In the genomic region with DNA sequence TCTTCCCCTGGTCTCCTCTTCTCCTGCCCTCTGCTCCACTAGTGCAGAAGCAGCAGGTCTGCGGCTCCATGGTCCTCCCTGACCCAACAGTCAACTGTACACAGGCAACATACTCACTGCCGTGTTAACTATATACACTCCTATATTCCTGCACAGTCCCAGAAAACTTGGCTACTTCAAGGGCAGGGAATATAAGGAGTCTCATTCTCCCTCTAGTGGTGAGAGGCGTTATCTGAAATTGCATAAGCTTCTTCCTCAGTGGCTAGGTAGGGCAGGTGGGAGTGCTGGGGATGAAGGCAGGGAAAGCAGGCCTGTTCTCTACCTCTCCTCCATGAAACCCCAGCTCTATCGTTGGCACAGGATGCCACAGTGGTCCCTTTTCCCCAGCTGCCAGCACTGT, we compare ENCODE assay signal across 9 mouse cellular contexts. TPM values are rescaled to one million over a fixed set of nuclear protein-coding genes. Genes with fewer than 3 reads are reported as not detected.
A peak's percentile ranks its signal among the peaks of the same experiment; 100 is the strongest.
DNase-seq lines count a peak whose midpoint lies in the region; ATAC-seq lines count a peak whose summit lies in the region.
"Had no signal": no experiment of that assay in that cellular context is flagged by ENCODE, and none has a peak within 500 bp of the region (broad histone marks: within the 10 kb centered on the region; RNA-seq: fewer than 3 reads in every experiment).

No protein-coding gene starts in this region.

- H3K27me3 ChIP-seq in intestine, embryonic 16.5 days (replicated peaks; ENCODE audit: control insufficient read depth, insufficient read depth, low read length) = peaks cover 12% of the 10 kb centered on the region; the same call in 1 of the 2 replicates
- peaks cover 30% of the 10 kb centered on the region for H3K27me3 ChIP-seq in midbrain, embryonic 13.5 days
- H3K27me3 ChIP-seq: CH12.LX had no signal

- H3K9me3 ChIP-seq in intestine, embryonic 16.5 days (ENCODE audit: control insufficient read depth, low read length) = no peaks in the 10 kb centered on the region
- no peaks in the 10 kb centered on the region for H3K9me3 ChIP-seq in midbrain, embryonic 13.5 days

- no peak overlapping the region for H3K4me2 ChIP-seq in intestine, embryonic 16.5 days (ENCODE audit: low read depth, low read length)
- no peak overlapping the region for H3K4me2 ChIP-seq in midbrain, embryonic 13.5 days (replicated peaks)

- H3K9ac ChIP-seq in intestine, embryonic 16.5 days (ENCODE audit: low read depth, low read length) = no peak overlapping the region
- H3K9ac ChIP-seq in midbrain, embryonic 13.5 days (replicated peaks) = no peak overlapping the region

- peak; percentile 56 to 77 for DNase-seq in cerebellum, postnatal 10 days
- no peak for DNase-seq in cerebellum, adult 11 months
- DNase-seq in right cerebral cortex, adult 18-20 months = peak; percentile 62
- no peak for DNase-seq in right cerebral cortex, postnatal 14 days
- no peak for DNase-seq in gastrocnemius, adult 18-20 months (ENCODE audit: low spot score)
- no peak for DNase-seq in spleen, adult 12 weeks (ENCODE audit: low spot score)

- WGBS in intestine, embryonic 16.5 days = 27% methylated on average over 4 of the region's 4 CpGs
- WGBS in midbrain, embryonic 13.5 days = 33% methylated on average over 4 of the region's 4 CpGs

- no peaks in the 10 kb centered on the region for H3K36me3 ChIP-seq in intestine, embryonic 16.5 days (ENCODE audit: control insufficient read depth, insufficient read depth, low read length)
- no peaks in the 10 kb centered on the region for H3K36me3 ChIP-seq in midbrain, embryonic 13.5 days

- no peak overlapping the region for H3K4me3 ChIP-seq in intestine, embryonic 16.5 days (ENCODE audit: low read length)
- no peak overlapping the region for H3K4me3 ChIP-seq in midbrain, embryonic 13.5 days (replicated peaks)

- ATAC-seq in intestine, embryonic 16.5 days = peak; percentile 58; the same call in 1 of the 2 replicates
- peak; percentile 60 for ATAC-seq in midbrain, embryonic 13.5 days

- H3K27ac ChIP-seq in intestine, embryonic 16.5 days (ENCODE audit: low read length) = no peak overlapping the region
- H3K27ac ChIP-seq in midbrain, embryonic 13.5 days = no peak overlapping the region

- H3K4me1 ChIP-seq in intestine, embryonic 16.5 days (ENCODE audit: control insufficient read depth, insufficient read depth, low read length) = 0 out of 2 replicates have a peak, but pooled peaks cover 3% of the 10 kb centered on the region
- peaks cover 13% of the 10 kb centered on the region for H3K4me1 ChIP-seq in midbrain, embryonic 13.5 days (replicated peaks)

RNA-seq across cellular contexts. Expression of gene Gabrg3, which starts 2.9 kb away (rescaled TPM):
- polyA plus RNA-seq in intestine, embryonic 16.5 days (2015; fragmentation: Nextera tagmentation; extraction: Ambion mirVana) = 0.59 and 0.75 TPM in 2 replicates
- polyA plus RNA-seq in midbrain, embryonic 13.5 days (2015; fragmentation: Nextera tagmentation; extraction: Ambion mirVana) = 1.7 and 1.9 TPM in 2 replicates
- total RNA-seq in gastrocnemius, adult 18-20 months (2021) = not detected
- total RNA-seq: CH12.LX had no signal

RNA-seq across cellular contexts. Expression of gene Gabrb3, which starts 35.4 kb away (rescaled TPM):
- 2.0 and 2.9 TPM in 2 replicates for polyA plus RNA-seq in intestine, embryonic 16.5 days (2015; fragmentation: Nextera tagmentation; extraction: Ambion mirVana)
- polyA plus RNA-seq in midbrain, embryonic 13.5 days (2015; fragmentation: Nextera tagmentation; extraction: Ambion mirVana) = 27.7 and 28.7 TPM in 2 replicates
- not detected for total RNA-seq in gastrocnemius, adult 18-20 months (2021)
- total RNA-seq: CH12.LX had no signal

Comparison
In these comparisons a context has a peak if more than half of its experiments do, and no peak if none do; other contexts are left out.
1. DNase-seq: peak in cerebellum, postnatal 10 days (2 of 2) and right cerebral cortex, adult 18-20 months (single experiment); none in cerebellum, adult 11 months (single experiment), right cerebral cortex, postnatal 14 days (single experiment), gastrocnemius, adult 18-20 months (single experiment) and spleen, adult 12 weeks (single experiment).